Mouse (Mus musculus) limb, embryonic 14.5 days (tissue): ENCODE data around the gene Gramd4. TPM values are rescaled to one million over a fixed set of nuclear protein-coding genes. Genes with fewer than 3 reads are reported as not detected.

Experiments
- ATAC-seq: fragments of 200-750 bp; cut with Nextera tagmentation; 2 replicates; pipeline ENCODE4 v1.8.0; 2017; ENCODE audit warnings: low read depth, moderate number of reproducible peaks, moderate TSS enrichment; ENCODE audit not compliant: low FRiP score
- DNase-seq: peaks from one replicate; pipeline ENCODE4 v3.0.0-alpha.2; 2015; ENCODE audit warnings: low spot score
- H3K27ac ChIP-seq: fragments of 300-500 bp; sonication (generic); replicated peaks from 2 replicates; pipeline ENCODE4 v1.5.1; 2014; ENCODE audit warnings: low read depth, mild to moderate bottlenecking, low read length, moderate library complexity, mixed read lengths
- H3K27me3 ChIP-seq: fragments of 300-500 bp; sonication (generic); 2 replicates; pipeline ENCODE4 v1.6.1; 2014; ENCODE audit warnings: low read length, mixed read lengths; ENCODE audit not compliant: control insufficient read depth, insufficient read depth
- H3K36me3 ChIP-seq: fragments of 300-500 bp; sonication (generic); 2 replicates; pipeline ENCODE4 v1.6.1; 2014; ENCODE audit warnings: mild to moderate bottlenecking, low read length, moderate library complexity, mixed read lengths; ENCODE audit not compliant: control insufficient read depth, insufficient read depth
- H3K4me1 ChIP-seq: fragments of 300-500 bp; sonication (generic); 2 replicates; pipeline ENCODE4 v1.6.1; 2014; ENCODE audit warnings: antibody characterized with exemption, low read length, mixed read lengths; ENCODE audit not compliant: control insufficient read depth, insufficient read depth
- H3K4me2 ChIP-seq: fragments of 300-500 bp; sonication (generic); replicated peaks from 2 replicates; pipeline ENCODE4 v1.6.1; 2014; ENCODE audit warnings: low read depth, mild to moderate bottlenecking, low read length, moderate library complexity; ENCODE audit not compliant: severe bottlenecking
- H3K4me3 ChIP-seq: fragments of 300-500 bp; sonication (generic); replicated peaks from 2 replicates; pipeline ENCODE4 v1.5.1; 2014; ENCODE audit warnings: low read length
- H3K9ac ChIP-seq: fragments of 300-500 bp; sonication (generic); 2 replicates; pipeline ENCODE4 v1.6.1; 2014; ENCODE audit warnings: mild to moderate bottlenecking, low read depth, low read length, moderate library complexity; ENCODE audit not compliant: severe bottlenecking
- H3K9me3 ChIP-seq: fragments of 300-500 bp; sonication (generic); 2 replicates; pipeline ENCODE4 v1.6.1; 2016; ENCODE audit warnings: low read length; ENCODE audit not compliant: control insufficient read depth
- POLR2A ChIP-seq: fragments of 200-500 bp; IDR thresholded peaks from 2 replicates; pipeline ENCODE4 v1.8.0; 2012; ENCODE audit warnings: inconsistent platforms, mild to moderate bottlenecking, moderate library complexity, borderline replicate concordance; ENCODE audit not compliant: insufficient read depth, insufficient read length; ENCODE audit errors: extremely low read depth
- WGBS: fragments of 180-500 bp; shearing (Covaris S2); extraction: QIAGEN DNeasy Blood & Tissue Kit; methylation state at CpG from one replicate; pipeline ENCODE4 v1.1.7; 2014; 5-methylcytosine and 5-hydroxymethylcytosine counted together
- polyA plus RNA-seq, 2 experiments: library from polyadenylated mRNA; depleted of rRNA in 1 of 2; stranded (reverse) in 1 of 2; unstranded in 1 of 2; fragments of >200 nt; fragmentation: Nextera tagmentation in 1 of 2; extraction: Ambion mirVana in 1 of 2; gene quantifications; 2 replicates each; pipeline versions ENCODE4 v1.2.1 to v1.2.3; 2012 to 2014

Gene Gramd4
- polyA plus RNA-seq, 2 experiments: 12.3 to 23.5 TPM

- 84% methylated on average over 8 of the region's 8 CpGs for WGBS
- Histone ChIP-seq H3K9me3 (no peaks in the 10 kb centered on the region), H3K27me3 (no peaks in the 10 kb centered on the region), H3K9ac (no peak overlapping the region), H3K4me3 (no peak overlapping the region), H3K4me2 (no peak overlapping the region), H3K4me1 (no peaks in the 10 kb centered on the region), H3K27ac (no peak overlapping the region), H3K36me3 (no peaks in the 10 kb centered on the region)
- ATAC-seq (no peak), DNase-seq (no peak)
- TF ChIP-seq POLR2A: no peak
These were observed 18.9 kb downstream of the Gramd4 start for GRCm38 (mm10) chr15:86076378-86076777.

GRCm38 (mm10) chr15:86077934-86078333, 20.4 kb downstream of the Gramd4 start:
- DNase-seq: no peak
- Histone ChIP-seq H3K27ac (no peak overlapping the region), H3K4me1 (peaks cover 5% of the 10 kb centered on the region; the same call in 1 of the 2 replicates), H3K27me3 (no peaks in the 10 kb centered on the region), H3K9ac (no peak overlapping the region), H3K4me2 (no peak overlapping the region), H3K4me3 (no peak overlapping the region), H3K36me3 (no peaks in the 10 kb centered on the region), H3K9me3 (no peaks in the 10 kb centered on the region)
- 77% methylated on average over 5 of the region's 5 CpGs for WGBS
- no peak for TF ChIP-seq POLR2A
- ATAC-seq: no peak

GRCm38 (mm10) chr15:86078481-86079216, 21.2 kb downstream of the Gramd4 start:
- Histone ChIP-seq H3K4me3 (no peak overlapping the region), H3K9me3 (no peaks in the 10 kb centered on the region), H3K9ac (no peak overlapping the region), H3K36me3 (no peaks in the 10 kb centered on the region), H3K27me3 (no peaks in the 10 kb centered on the region), H3K4me1 (peaks cover 12% of the 10 kb centered on the region; the same call in 1 of the 2 replicates), H3K4me2 (no peak overlapping the region), H3K27ac (no peak overlapping the region)
- ATAC-seq (no peak), DNase-seq (no peak)
- 68% methylated on average over 18 of the region's 18 CpGs for WGBS
- no peak for TF ChIP-seq POLR2A

GRCm38 (mm10) chr15:86079467-86079866, 22.0 kb downstream of the Gramd4 start:
- WGBS: 78% methylated on average over 5 of the region's 5 CpGs
- ATAC-seq (no peak), DNase-seq (no peak)
- no peak for TF ChIP-seq POLR2A
- peaks cover 15% of the 10 kb centered on the region; the same call in 1 of the 2 replicates for H3K4me1 ChIP-seq
- H3K9me3 ChIP-seq: no peaks in the 10 kb centered on the region
- H3K27me3 ChIP-seq: no peaks in the 10 kb centered on the region
- no peak overlapping the region for H3K4me3 ChIP-seq
- H3K4me2 ChIP-seq: no peak overlapping the region
- no peak overlapping the region for H3K9ac ChIP-seq
- no peak overlapping the region for H3K27ac ChIP-seq
- no peaks in the 10 kb centered on the region for H3K36me3 ChIP-seq

- peaks cover 17% of the 10 kb centered on the region; the same call in 1 of the 2 replicates for H3K4me1 ChIP-seq
- 49% methylated on average over 4 of the region's 4 CpGs for WGBS
- no peak for ATAC-seq
These were observed 22.4 kb downstream of the Gramd4 start for GRCm38 (mm10) chr15:86079876-86080275.

More at GRCm38 (mm10) chr15:86079876-86080275, 22.4 kb downstream of the Gramd4 start:
- H3K9ac ChIP-seq: no peak overlapping the region
- H3K4me2 ChIP-seq: no peak overlapping the region
- DNase-seq: no peak
- H3K9me3 ChIP-seq: no peaks in the 10 kb centered on the region
- H3K27me3 ChIP-seq: no peaks in the 10 kb centered on the region
- no peaks in the 10 kb centered on the region for H3K36me3 ChIP-seq
- no peak for TF ChIP-seq POLR2A
- H3K4me3 ChIP-seq: no peak overlapping the region
- no peak overlapping the region for H3K27ac ChIP-seq
